11 mouse cellular contexts compared by ENCODE assay signal in the genomic region with DNA sequence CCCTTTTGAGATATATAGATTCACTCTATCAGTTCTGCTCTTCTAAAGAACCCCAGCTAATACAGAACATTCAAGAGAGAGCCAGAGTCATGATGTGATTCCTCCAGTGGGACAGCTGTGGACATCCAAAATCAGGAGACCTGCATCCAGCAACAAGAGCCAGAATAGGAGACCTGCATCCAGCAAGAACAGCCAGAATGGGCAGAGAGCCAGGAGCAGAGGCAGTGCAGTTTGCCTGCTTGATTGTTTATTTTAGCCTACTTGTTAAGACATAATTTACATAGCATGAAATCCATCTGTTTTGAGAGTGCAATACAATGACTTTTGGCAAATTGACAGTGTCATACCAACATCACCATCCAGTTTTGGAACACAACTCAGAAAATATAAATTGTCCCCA.
A peak's percentile ranks its signal among the peaks of the same experiment; 100 is the strongest.
DNase-seq lines count a peak whose midpoint lies in the region; ATAC-seq and TF ChIP-seq lines count a peak whose summit lies in the region.
"Had no signal": no experiment of that assay in that cellular context is flagged by ENCODE, and none has a peak within 500 bp of the region (broad histone marks: within the 10 kb centered on the region; RNA-seq: fewer than 3 reads in every experiment).

No protein-coding gene starts in this region.

- TF ChIP-seq POLR2A in liver, adult 2 months (IDR thresholded peaks at IDR 0.05; ENCODE audit: extremely low read depth, insufficient read depth, low read length), result no peak

- H3K4me3 ChIP-seq in heart, postnatal 0 days (ENCODE audit: low read depth, low read length), result no peak overlapping the region
- H3K4me3 ChIP-seq in liver, adult 2 months (ENCODE audit: insufficient read depth, low read depth, low read length), result no peak overlapping the region
- H3K4me3 ChIP-seq in liver, embryonic 12.5 days, result no peak overlapping the region
- no peak overlapping the region for H3K4me3 ChIP-seq in lung, postnatal 0 days (ENCODE audit: low read depth, low read length)
- H3K4me3 ChIP-seq: hindbrain, embryonic 10.5 days; left cerebral cortex, adult 2 months had no signal

- no peak overlapping the region for H3K4me2 ChIP-seq in heart, postnatal 0 days (ENCODE audit: low read depth, low read length)
- H3K4me2 ChIP-seq in liver, embryonic 12.5 days, result no peak overlapping the region
- H3K4me2 ChIP-seq in lung, postnatal 0 days (replicated peaks; ENCODE audit: low read depth, low read length), result no peak overlapping the region

- H3K9ac ChIP-seq in heart, postnatal 0 days (replicated peaks; ENCODE audit: low read depth, low read length), result no peak overlapping the region
- H3K9ac ChIP-seq in liver, adult 2 months (ENCODE audit: low read depth, low read length), result no peak overlapping the region
- H3K9ac ChIP-seq in liver, embryonic 12.5 days, result no peak overlapping the region
- no peak overlapping the region for H3K9ac ChIP-seq in lung, postnatal 0 days (replicated peaks; ENCODE audit: low read depth)

- DNase-seq in heart, postnatal 0 days (ENCODE audit: low spot score), result peak; percentile 23
- DNase-seq in heart, adult 9 months (ENCODE audit: low spot score in 2 of 2), result no peak
- DNase-seq in liver, adult 2 months (ENCODE audit: extremely low read depth, low read depth, low spot score), result peak; percentile 69
- peak; percentile 51 for DNase-seq in cerebellum, adult 8-10 months
- DNase-seq in lung, postnatal 0 days (ENCODE audit: low spot score), result peak; percentile 46
- no peak for DNase-seq in left cerebral cortex, adult 9 months (ENCODE audit: low spot score in 2 of 2)
- DNase-seq: thymus, postnatal 4 days had no signal

- no peaks in the 10 kb centered on the region; the same call in 1 of the 2 replicates for H3K79me2 ChIP-seq in liver, adult 2 months (ENCODE audit: control insufficient read depth, insufficient read depth, low read length)

- no peaks in the 10 kb centered on the region for H3K9me3 ChIP-seq in heart, postnatal 0 days (replicated peaks; ENCODE audit: control insufficient read depth, low read length)
- no peaks in the 10 kb centered on the region for H3K9me3 ChIP-seq in liver, embryonic 12.5 days (replicated peaks)
- H3K9me3 ChIP-seq in lung, postnatal 0 days (ENCODE audit: low read length), result no peaks in the 10 kb centered on the region
- H3K9me3 ChIP-seq: hindbrain, embryonic 10.5 days had no signal

- H3K27ac ChIP-seq in heart, postnatal 0 days (ENCODE audit: low read depth), result no peak overlapping the region
- no peak overlapping the region for H3K27ac ChIP-seq in liver, adult 2 months (replicated peaks; ENCODE audit: insufficient read depth, low read depth, low read length)
- no peak overlapping the region for H3K27ac ChIP-seq in liver, embryonic 12.5 days
- H3K27ac ChIP-seq in lung, postnatal 0 days (ENCODE audit: low read length), result no peak overlapping the region
- H3K27ac ChIP-seq: hindbrain, embryonic 10.5 days; left cerebral cortex, adult 2 months had no signal

- ATAC-seq in heart, postnatal 0 days (ENCODE audit: insufficient read depth, low read depth), result no peak
- no peak for ATAC-seq in liver, embryonic 12.5 days
- no peak for ATAC-seq in lung, postnatal 0 days
- no peak for ATAC-seq in CD4-positive, CD25-positive, alpha-beta regulatory T cell, adult 4 months

- no peaks in the 10 kb centered on the region for H3K36me3 ChIP-seq in heart, postnatal 0 days (replicated peaks; ENCODE audit: control insufficient read depth, insufficient read depth, low read length)
- no peaks in the 10 kb centered on the region for H3K36me3 ChIP-seq in liver, adult 2 months (ENCODE audit: control insufficient read depth, insufficient read depth, low read length)
- no peaks in the 10 kb centered on the region for H3K36me3 ChIP-seq in liver, embryonic 12.5 days
- H3K36me3 ChIP-seq in lung, postnatal 0 days (ENCODE audit: insufficient read depth, low read length), result no peaks in the 10 kb centered on the region

- no peaks in the 10 kb centered on the region; the same call in 1 of the 2 replicates for H3K4me1 ChIP-seq in heart, postnatal 0 days (ENCODE audit: control insufficient read depth, insufficient read depth)
- no peaks in the 10 kb centered on the region for H3K4me1 ChIP-seq in liver, adult 2 months (ENCODE audit: control insufficient read depth, insufficient read depth, low read length)
- 0 out of 2 replicates have a peak, but pooled peaks cover 7% of the 10 kb centered on the region for H3K4me1 ChIP-seq in liver, embryonic 12.5 days
- no peaks in the 10 kb centered on the region for H3K4me1 ChIP-seq in lung, postnatal 0 days (ENCODE audit: insufficient read depth, low read depth, low read length)
- H3K4me1 ChIP-seq: hindbrain, embryonic 10.5 days had no signal

- no peak for TF ChIP-seq EP300 in heart, postnatal 0 days (IDR thresholded peaks at IDR 0.05; ENCODE audit: low read depth)
- no peak for TF ChIP-seq EP300 in lung, postnatal 0 days (IDR thresholded peaks at IDR 0.05)

- TF ChIP-seq CTCF in heart, postnatal 0 days (IDR thresholded peaks at IDR 0.05; ENCODE audit: low read depth), result no peak
- no peak for TF ChIP-seq CTCF in liver, adult 2 months (IDR thresholded peaks at IDR 0.05; ENCODE audit: low read depth, low read length)
- TF ChIP-seq CTCF in lung, postnatal 0 days (IDR thresholded peaks at IDR 0.05), result no peak

- no peaks in the 10 kb centered on the region for H3K27me3 ChIP-seq in heart, postnatal 0 days (ENCODE audit: control insufficient read depth, insufficient read depth, low read length)
- H3K27me3 ChIP-seq in liver, adult 2 months (ENCODE audit: control insufficient read depth, insufficient read depth, low read length), result no peaks in the 10 kb centered on the region
- no peaks in the 10 kb centered on the region for H3K27me3 ChIP-seq in liver, embryonic 12.5 days (replicated peaks)
- H3K27me3 ChIP-seq in lung, postnatal 0 days (replicated peaks; ENCODE audit: insufficient read depth, low read length), result no peaks in the 10 kb centered on the region

Comparison
In these comparisons a context has a peak if more than half of its experiments do, and no peak if none do; other contexts are left out.
1. DNase-seq: peak in heart, postnatal 0 days (single experiment), liver, adult 2 months (single experiment), cerebellum, adult 8-10 months (single experiment) and lung, postnatal 0 days (single experiment); none in heart, adult 9 months (0 of 2) and left cerebral cortex, adult 9 months (0 of 2).